Mouse (Mus musculus): ENCODE measurements at regions not wholly inside any gene's neighbourhood (a gene's known extent, or its start where the extent isn't known, plus 50 kb on each side); places are given as distances from the start of the nearest gene placed in this dataset.

GRCm38 (mm10) chr15:61562252-61562651 lies 639.4 kb upstream of the A1bg start:
- no peak for TF ChIP-seq POLR2A (IDR thresholded peaks at IDR 0.05; ENCODE audit: borderline replicate concordance, control insufficient read depth, low read depth, low read length)
- TF ChIP-seq CTCF (IDR thresholded peaks at IDR 0.05; ENCODE audit: control insufficient read depth, insufficient read depth, low read length): no peak
